Mouse (Mus musculus): ENCODE results near the gene Nkx2-3. TPM values are rescaled to one million over a fixed set of nuclear protein-coding genes. Genes with fewer than 3 reads are reported as not detected.

Nkx2-3 gene
- polyA plus RNA-seq, 1 experiment from 2014 or later = 2.7 TPM

GRCm38 (mm10) chr19:43614341-43615073 is 2.4 kb downstream of the Nkx2-3 start:
- peaks cover 99% of the 10 kb centered on the region for H3K27me3 ChIP-seq
- H3K4me1 ChIP-seq = peaks cover 48% of the 10 kb centered on the region
- no peak overlapping the region for H3K27ac ChIP-seq (replicated peaks)
- under 1% methylated on average over 82 of the region's 92 CpGs for WGBS
- H3K4me3 ChIP-seq (replicated peaks) = peak overlapping the region; percentile 36
- ATAC-seq (ENCODE audit: insufficient number of reproducible peaks, low FRiP score, low TSS enrichment, low read depth) = no peak
- no peak overlapping the region for H3K9ac ChIP-seq
- no peaks in the 10 kb centered on the region for H3K36me3 ChIP-seq
- no peaks in the 10 kb centered on the region for H3K9me3 ChIP-seq (replicated peaks)
- H3K4me2 ChIP-seq (replicated peaks) = peak overlapping the region; percentile 49

- Histone ChIP-seq H3K27ac (replicated peaks) (no peak overlapping the region), H3K4me1 (peaks cover 48% of the 10 kb centered on the region), H3K36me3 (no peaks in the 10 kb centered on the region), H3K27me3 (peaks cover 99% of the 10 kb centered on the region), H3K4me3 (replicated peaks) (peak overlapping the region; percentile 36), H3K4me2 (replicated peaks) (peak overlapping the region; percentile 49), H3K9ac (no peak overlapping the region), H3K9me3 (replicated peaks) (no peaks in the 10 kb centered on the region)
- ATAC-seq (ENCODE audit: insufficient number of reproducible peaks, low FRiP score, low TSS enrichment, low read depth) = no peak
- under 1% methylated on average over 20 of the region's 20 CpGs for WGBS
Observed at GRCm38 (mm10) chr19:43615074-43615445, 2.9 kb downstream of the Nkx2-3 start.

- H3K9ac ChIP-seq = no peak overlapping the region
- no peaks in the 10 kb centered on the region for H3K9me3 ChIP-seq (replicated peaks)
- no peaks in the 10 kb centered on the region for H3K36me3 ChIP-seq
- no peak overlapping the region for H3K27ac ChIP-seq (replicated peaks)
- WGBS = 2% methylated on average over 34 of the region's 34 CpGs
- ATAC-seq (ENCODE audit: insufficient number of reproducible peaks, low FRiP score, low TSS enrichment, low read depth) = no peak
- H3K4me2 ChIP-seq (replicated peaks) = peak overlapping the region; percentile 40
- peaks cover 99% of the 10 kb centered on the region for H3K27me3 ChIP-seq
- H3K4me3 ChIP-seq (replicated peaks) = peak overlapping the region; percentile 36
- peaks cover 44% of the 10 kb centered on the region for H3K4me1 ChIP-seq
Observed at GRCm38 (mm10) chr19:43615571-43616414, 3.7 kb downstream of the Nkx2-3 start.

- Histone ChIP-seq H3K9me3 (replicated peaks) (no peaks in the 10 kb centered on the region), H3K27ac (replicated peaks) (no peak overlapping the region), H3K4me2 (replicated peaks) (peak overlapping the region; percentile 40), H3K4me3 (replicated peaks) (peak overlapping the region; percentile 26), H3K9ac (no peak overlapping the region), H3K27me3 (peaks cover 99% of the 10 kb centered on the region), H3K36me3 (no peaks in the 10 kb centered on the region), H3K4me1 (peaks cover 44% of the 10 kb centered on the region)
- no peak for ATAC-seq (ENCODE audit: insufficient number of reproducible peaks, low FRiP score, low TSS enrichment, low read depth)
- 1% methylated on average over 35 of the region's 35 CpGs for WGBS
Observed at GRCm38 (mm10) chr19:43616415-43616861, 4.3 kb downstream of the Nkx2-3 start.

- H3K4me3 ChIP-seq (replicated peaks) = peak overlapping the region; percentile 26; the same call in 1 of the 2 replicates
- 0 out of 2 replicates have a peak overlapping the region, but pooled peaks have one; percentile 40 for H3K4me2 ChIP-seq (replicated peaks)
- no peak for ATAC-seq (ENCODE audit: insufficient number of reproducible peaks, low FRiP score, low TSS enrichment, low read depth)
Observed at GRCm38 (mm10) chr19:43616889-43617288, 4.8 kb downstream of the Nkx2-3 start.

GRCm38 (mm10) chr19:43617761-43618349 is 5.7 kb downstream of the Nkx2-3 start:
- H3K36me3 ChIP-seq = no peaks in the 10 kb centered on the region
- no peak for ATAC-seq (ENCODE audit: insufficient number of reproducible peaks, low FRiP score, low TSS enrichment, low read depth)
- H3K27ac ChIP-seq (replicated peaks) = no peak overlapping the region
- no peak overlapping the region for H3K9ac ChIP-seq
- H3K4me2 ChIP-seq (replicated peaks) = no peak overlapping the region
- peaks cover 99% of the 10 kb centered on the region for H3K27me3 ChIP-seq
- H3K4me3 ChIP-seq (replicated peaks) = no peak overlapping the region
- 36% methylated on average over 10 of the region's 10 CpGs for WGBS
- H3K4me1 ChIP-seq = peaks cover 32% of the 10 kb centered on the region
- no peaks in the 10 kb centered on the region for H3K9me3 ChIP-seq (replicated peaks)

More at GRCm38 (mm10) chr19:43616889-43617288, 4.8 kb downstream of the Nkx2-3 start:
- no peaks in the 10 kb centered on the region for H3K9me3 ChIP-seq (replicated peaks)
- H3K27ac ChIP-seq (replicated peaks) = no peak overlapping the region
- peaks cover 99% of the 10 kb centered on the region for H3K27me3 ChIP-seq
- under 1% methylated on average over 12 of the region's 12 CpGs for WGBS
- H3K36me3 ChIP-seq = no peaks in the 10 kb centered on the region
- H3K4me1 ChIP-seq = peaks cover 41% of the 10 kb centered on the region
- H3K9ac ChIP-seq = no peak overlapping the region

GRCm38 (mm10) chr19:43618505-43619030 is 6.4 kb downstream of the Nkx2-3 start:
- peaks cover 99% of the 10 kb centered on the region for H3K27me3 ChIP-seq
- WGBS = 4% methylated on average over 5 of the region's 5 CpGs
- no peak overlapping the region for H3K4me2 ChIP-seq (replicated peaks)
- H3K9me3 ChIP-seq (replicated peaks) = no peaks in the 10 kb centered on the region
- H3K9ac ChIP-seq = no peak overlapping the region
- no peak overlapping the region for H3K4me3 ChIP-seq (replicated peaks)
- no peaks in the 10 kb centered on the region for H3K36me3 ChIP-seq
- no peak overlapping the region for H3K27ac ChIP-seq (replicated peaks)
- H3K4me1 ChIP-seq = peaks cover 29% of the 10 kb centered on the region
- no peak for ATAC-seq (ENCODE audit: insufficient number of reproducible peaks, low FRiP score, low TSS enrichment, low read depth)

GRCm38 (mm10) chr19:43619916-43620479 is 7.9 kb downstream of the Nkx2-3 start:
- peaks cover 98% of the 10 kb centered on the region for H3K27me3 ChIP-seq
- H3K9ac ChIP-seq = no peak overlapping the region
- no peak overlapping the region for H3K27ac ChIP-seq (replicated peaks)
- H3K4me2 ChIP-seq (replicated peaks) = no peak overlapping the region
- peaks cover 18% of the 10 kb centered on the region for H3K4me1 ChIP-seq
- no peaks in the 10 kb centered on the region for H3K9me3 ChIP-seq (replicated peaks)
- ATAC-seq (ENCODE audit: insufficient number of reproducible peaks, low FRiP score, low TSS enrichment, low read depth) = no peak
- 7% methylated on average over 18 of the region's 18 CpGs for WGBS
- H3K4me3 ChIP-seq (replicated peaks) = no peak overlapping the region
- no peaks in the 10 kb centered on the region for H3K36me3 ChIP-seq

- Histone ChIP-seq H3K27me3 (peaks cover 62% of the 10 kb centered on the region), H3K9me3 (replicated peaks) (no peaks in the 10 kb centered on the region), H3K4me2 (replicated peaks) (no peak overlapping the region), H3K4me3 (replicated peaks) (no peak overlapping the region), H3K36me3 (no peaks in the 10 kb centered on the region), H3K27ac (replicated peaks) (no peak overlapping the region), H3K4me1 (no peaks in the 10 kb centered on the region), H3K9ac (no peak overlapping the region)
- 49% methylated on average over 4 of the region's 4 CpGs for WGBS
- no peak for ATAC-seq (ENCODE audit: insufficient number of reproducible peaks, low FRiP score, low TSS enrichment, low read depth)
Observed at GRCm38 (mm10) chr19:43623913-43624312, 11.8 kb downstream of the Nkx2-3 start.

GRCm38 (mm10) chr19:43626160-43626559 is 14.0 kb downstream of the Nkx2-3 start:
- Histone ChIP-seq H3K27me3 (peaks cover 41% of the 10 kb centered on the region), H3K9ac (no peak overlapping the region), H3K4me1 (no peaks in the 10 kb centered on the region), H3K36me3 (no peaks in the 10 kb centered on the region), H3K9me3 (replicated peaks) (no peaks in the 10 kb centered on the region), H3K4me2 (replicated peaks) (no peak overlapping the region), H3K4me3 (replicated peaks) (no peak overlapping the region), H3K27ac (replicated peaks) (no peak overlapping the region)
- ATAC-seq (ENCODE audit: insufficient number of reproducible peaks, low FRiP score, low TSS enrichment, low read depth) = no peak
- WGBS = 41% methylated on average over 3 of the region's 3 CpGs

GRCm38 (mm10) chr19:43627345-43627744 is 15.2 kb downstream of the Nkx2-3 start:
- Histone ChIP-seq H3K9me3 (replicated peaks) (no peaks in the 10 kb centered on the region), H3K36me3 (no peaks in the 10 kb centered on the region), H3K4me2 (replicated peaks) (no peak overlapping the region), H3K4me1 (no peaks in the 10 kb centered on the region), H3K4me3 (replicated peaks) (no peak overlapping the region), H3K9ac (no peak overlapping the region), H3K27ac (replicated peaks) (no peak overlapping the region), H3K27me3 (peaks cover 29% of the 10 kb centered on the region)
- WGBS = 87% methylated on average over 3 of the region's 3 CpGs
- no peak for ATAC-seq (ENCODE audit: insufficient number of reproducible peaks, low FRiP score, low TSS enrichment, low read depth)

All from embryonic facial prominence, embryonic 15.5 days (tissue).